Mouse (Mus musculus) stomach, embryonic 15.5 days (tissue): ENCODE measurements around the gene Gm37240. TPM values are rescaled to one million over a fixed set of nuclear protein-coding genes. Genes with fewer than 3 reads are reported as not detected.
A peak's percentile ranks its signal among the peaks of the same experiment; 100 is the strongest.

Experiments used
- ATAC-seq: fragments of 200-750 bp; cut with Nextera tagmentation; 2 replicates; pipeline ENCODE4 v1.8.0; 2017; ENCODE audit warnings: low read depth, moderate number of reproducible peaks, moderate TSS enrichment; ENCODE audit not compliant: insufficient read depth, low FRiP score
- H3K27ac ChIP-seq: fragments of 300-500 bp; sonication (generic); 2 replicates; pipeline ENCODE4 v1.5.1; 2015; ENCODE audit warnings: mild to moderate bottlenecking, inconsistent platforms
- H3K27me3 ChIP-seq: fragments of 300-500 bp; sonication (generic); replicated peaks from 2 replicates; pipeline ENCODE4 v1.6.1; 2015; ENCODE audit warnings: inconsistent platforms
- H3K36me3 ChIP-seq: fragments of 300-500 bp; sonication (generic); 2 replicates; pipeline ENCODE4 v1.6.1; 2015; ENCODE audit warnings: inconsistent platforms
- H3K4me1 ChIP-seq: fragments of 300-500 bp; sonication (generic); 2 replicates; pipeline ENCODE4 v1.6.1; 2015; ENCODE audit warnings: inconsistent platforms
- H3K4me2 ChIP-seq: fragments of 300-500 bp; sonication (generic); 2 replicates; pipeline ENCODE4 v1.6.1; 2015; ENCODE audit warnings: mild to moderate bottlenecking, inconsistent platforms
- H3K4me3 ChIP-seq: fragments of 300-500 bp; sonication (generic); replicated peaks from 2 replicates; pipeline ENCODE4 v1.5.1; 2015; ENCODE audit warnings: inconsistent platforms
- H3K9ac ChIP-seq: fragments of 300-500 bp; sonication (generic); 2 replicates; pipeline ENCODE4 v1.6.1; 2015; ENCODE audit warnings: inconsistent platforms
- H3K9me3 ChIP-seq: fragments of 300-500 bp; sonication (generic); 2 replicates; pipeline ENCODE4 v1.6.1; 2016; ENCODE audit warnings: inconsistent platforms
- WGBS: fragments of 180-500 bp; shearing (Covaris S2); methylation state at CpG from one replicate; pipeline ENCODE4 v1.1.7; 2015; 5-methylcytosine and 5-hydroxymethylcytosine counted together
- polyA plus RNA-seq: library from polyadenylated mRNA; unstranded; fragments of >200 nt; fragmentation: Nextera tagmentation; extraction: Ambion mirVana; gene quantifications from 2 replicates; pipeline ENCODE4 v1.2.1, GENCODE M21; 2015

The Gm37240 gene
- polyA plus RNA-seq, 1 experiment from 2014 or later: 8.6 TPM

- no peak for ATAC-seq
- Histone ChIP-seq H3K27me3 (peaks cover 2% of the 10 kb centered on the region; the same call in 1 of the 2 replicates), H3K36me3 (no peaks in the 10 kb centered on the region), H3K9ac (peak overlapping the region; percentile 47), H3K4me2 (peak overlapping the region; percentile 92), H3K4me3 (peak overlapping the region; percentile 59), H3K9me3 (no peaks in the 10 kb centered on the region), H3K27ac (no peak overlapping the region), H3K4me1 (peaks cover 27% of the 10 kb centered on the region; the same call in 1 of the 2 replicates)
- WGBS: 7% methylated on average over 12 of the region's 12 CpGs
These were observed 1408.4 kb downstream of the Gm37240 start for GRCm38 (mm10) chr3:84478896-84479292.

GRCm38 (mm10) chr3:84478195-84478594, 1409.1 kb downstream of the Gm37240 start:
- H3K4me1 ChIP-seq: peaks cover 33% of the 10 kb centered on the region
- no peak overlapping the region for H3K27ac ChIP-seq
- H3K9me3 ChIP-seq: no peaks in the 10 kb centered on the region
- H3K4me3 ChIP-seq: peak overlapping the region; percentile 59
- H3K9ac ChIP-seq: no peak overlapping the region
- peaks cover 2% of the 10 kb centered on the region; the same call in 1 of the 2 replicates for H3K27me3 ChIP-seq
- 22% methylated on average over 7 of the region's 7 CpGs for WGBS
- H3K36me3 ChIP-seq: no peaks in the 10 kb centered on the region
- H3K4me2 ChIP-seq: peak overlapping the region; percentile 92
- no peak for ATAC-seq

- WGBS: 86% methylated on average over 1 of the region's 1 CpGs
- peaks cover 40% of the 10 kb centered on the region for H3K4me1 ChIP-seq
- 0 out of 2 replicates have a peak overlapping the region, but pooled peaks have one; percentile 92 for H3K4me2 ChIP-seq
- no peak for ATAC-seq
- peak overlapping the region; percentile 59 for H3K4me3 ChIP-seq
- no peak overlapping the region for H3K9ac ChIP-seq
- no peak overlapping the region for H3K27ac ChIP-seq
- H3K36me3 ChIP-seq: no peaks in the 10 kb centered on the region
- H3K27me3 ChIP-seq: peaks cover 2% of the 10 kb centered on the region; the same call in 1 of the 2 replicates
- H3K9me3 ChIP-seq: no peaks in the 10 kb centered on the region
These were observed 1409.8 kb downstream of the Gm37240 start for GRCm38 (mm10) chr3:84477498-84477897.

GRCm38 (mm10) chr3:84474981-84475775, 1412.1 kb downstream of the Gm37240 start:
- Histone ChIP-seq H3K4me1 (peaks cover 41% of the 10 kb centered on the region), H3K36me3 (no peaks in the 10 kb centered on the region), H3K27ac (no peak overlapping the region), H3K9me3 (no peaks in the 10 kb centered on the region), H3K9ac (no peak overlapping the region), H3K27me3 (peaks cover 2% of the 10 kb centered on the region; the same call in 1 of the 2 replicates), H3K4me3 (no peak overlapping the region), H3K4me2 (no peak overlapping the region)
- 84% methylated on average over 12 of the region's 12 CpGs for WGBS
- no peak for ATAC-seq

- Histone ChIP-seq H3K27ac (no peak overlapping the region; the same call in 1 of the 2 replicates), H3K4me1 (peaks cover 37% of the 10 kb centered on the region), H3K27me3 (peaks cover 2% of the 10 kb centered on the region; the same call in 1 of the 2 replicates), H3K9ac (no peak overlapping the region), H3K4me3 (no peak overlapping the region), H3K4me2 (peak overlapping the region; percentile 41; the same call in 1 of the 2 replicates), H3K9me3 (no peaks in the 10 kb centered on the region), H3K36me3 (no peaks in the 10 kb centered on the region)
- ATAC-seq: no peak
- WGBS: 58% methylated on average over 6 of the region's 6 CpGs
These were observed 1412.9 kb downstream of the Gm37240 start for GRCm38 (mm10) chr3:84474398-84474797.

- Histone ChIP-seq H3K4me2 (peak overlapping the region; percentile 41), H3K9me3 (no peaks in the 10 kb centered on the region), H3K36me3 (no peaks in the 10 kb centered on the region; the same call in 1 of the 2 replicates), H3K27ac (peak overlapping the region; percentile 72), H3K4me3 (0 out of 2 replicates have a peak overlapping the region, but pooled peaks have one; percentile 8), H3K9ac (no peak overlapping the region), H3K27me3 (no peaks in the 10 kb centered on the region; the same call in 1 of the 2 replicates), H3K4me1 (peaks cover 26% of the 10 kb centered on the region)
- WGBS: 23% methylated on average over 5 of the region's 5 CpGs
- no peak for ATAC-seq
These were observed 1414.4 kb downstream of the Gm37240 start for GRCm38 (mm10) chr3:84472955-84473354.

GRCm38 (mm10) chr3:84472527-84472926, 1414.8 kb downstream of the Gm37240 start:
- no peak overlapping the region for H3K9ac ChIP-seq
- H3K4me1 ChIP-seq: peaks cover 26% of the 10 kb centered on the region
- ATAC-seq: no peak
- H3K4me3 ChIP-seq: 0 out of 2 replicates have a peak overlapping the region, but pooled peaks have one; percentile 8
- H3K27ac ChIP-seq: peak overlapping the region; percentile 72
- H3K36me3 ChIP-seq: no peaks in the 10 kb centered on the region; the same call in 1 of the 2 replicates
- H3K27me3 ChIP-seq: no peaks in the 10 kb centered on the region
- peak overlapping the region; percentile 41 for H3K4me2 ChIP-seq
- WGBS: 27% methylated on average over 3 of the region's 3 CpGs
- H3K9me3 ChIP-seq: no peaks in the 10 kb centered on the region

GRCm38 (mm10) chr3:84471146-84471545, 1416.2 kb downstream of the Gm37240 start:
- H3K27me3 ChIP-seq: no peaks in the 10 kb centered on the region
- no peak overlapping the region for H3K4me3 ChIP-seq
- H3K9ac ChIP-seq: no peak overlapping the region
- peaks cover 26% of the 10 kb centered on the region for H3K4me1 ChIP-seq
- 75% methylated on average over 4 of the region's 4 CpGs for WGBS
- H3K4me2 ChIP-seq: no peak overlapping the region
- no peak overlapping the region for H3K27ac ChIP-seq
- peak; percentile 86 for ATAC-seq
- H3K9me3 ChIP-seq: no peaks in the 10 kb centered on the region
- H3K36me3 ChIP-seq: no peaks in the 10 kb centered on the region; the same call in 1 of the 2 replicates

- no peaks in the 10 kb centered on the region for H3K9me3 ChIP-seq
- H3K27me3 ChIP-seq: no peaks in the 10 kb centered on the region
- no peak overlapping the region for H3K9ac ChIP-seq
- peaks cover 11% of the 10 kb centered on the region for H3K4me1 ChIP-seq
- no peak overlapping the region for H3K4me3 ChIP-seq
- no peak overlapping the region for H3K4me2 ChIP-seq
- H3K27ac ChIP-seq: no peak overlapping the region
- WGBS: 60% methylated on average over 4 of the region's 4 CpGs
- ATAC-seq: no peak
- no peaks in the 10 kb centered on the region; the same call in 1 of the 2 replicates for H3K36me3 ChIP-seq
These were observed 1419.2 kb downstream of the Gm37240 start for GRCm38 (mm10) chr3:84468111-84468453.

GRCm38 (mm10) chr3:84467419-84468110, 1419.8 kb downstream of the Gm37240 start:
- Histone ChIP-seq H3K4me2 (no peak overlapping the region), H3K9ac (no peak overlapping the region)
- 53% methylated on average over 10 of the region's 10 CpGs for WGBS

GRCm38 (mm10) chr3:84465822-84466500, 1421.4 kb downstream of the Gm37240 start:
- H3K4me3 ChIP-seq: no peak overlapping the region
- H3K36me3 ChIP-seq: no peaks in the 10 kb centered on the region; the same call in 1 of the 2 replicates
- H3K4me1 ChIP-seq: peaks cover 8% of the 10 kb centered on the region
- no peak overlapping the region for H3K4me2 ChIP-seq
- no peaks in the 10 kb centered on the region for H3K27me3 ChIP-seq
- H3K27ac ChIP-seq: no peak overlapping the region
- no peaks in the 10 kb centered on the region for H3K9me3 ChIP-seq
- no peak for ATAC-seq
- WGBS: 70% methylated on average over 6 of the region's 6 CpGs
- H3K9ac ChIP-seq: no peak overlapping the region

More at GRCm38 (mm10) chr3:84467419-84468110, 1419.8 kb downstream of the Gm37240 start:
- Histone ChIP-seq H3K27ac (no peak overlapping the region), H3K4me1 (peaks cover 5% of the 10 kb centered on the region), H3K27me3 (no peaks in the 10 kb centered on the region), H3K36me3 (no peaks in the 10 kb centered on the region; the same call in 1 of the 2 replicates), H3K4me3 (no peak overlapping the region), H3K9me3 (no peaks in the 10 kb centered on the region)
- ATAC-seq: no peak
